Mouse (Mus musculus) midbrain, embryonic 12.5 days (tissue): ENCODE results near the gene Fgfr2. TPM values are rescaled to one million over a fixed set of nuclear protein-coding genes. Genes with fewer than 3 reads are reported as not detected.

Source experiments
- ATAC-seq: fragments of 200-750 bp; cut with Nextera tagmentation; 2 replicates; pipeline ENCODE4 v1.8.0; 2017; ENCODE audit warnings: low read depth, moderate TSS enrichment, moderate library complexity; ENCODE audit not compliant: low FRiP score
- H3K27ac ChIP-seq: fragments of 300-500 bp; sonication (generic); replicated peaks from 2 replicates; pipeline ENCODE4 v1.5.1; 2016; ENCODE audit warnings: mild to moderate bottlenecking
- H3K27me3 ChIP-seq: fragments of 300-500 bp; sonication (generic); 2 replicates; pipeline ENCODE4 v1.6.1; 2016; ENCODE audit warnings: mild to moderate bottlenecking
- H3K36me3 ChIP-seq: fragments of 300-500 bp; sonication (generic); 2 replicates; pipeline ENCODE4 v1.6.1; 2016
- H3K4me1 ChIP-seq: fragments of 300-500 bp; sonication (generic); 2 replicates; pipeline ENCODE4 v1.6.1; 2016
- H3K4me2 ChIP-seq: fragments of 300-500 bp; sonication (generic); replicated peaks from 2 replicates; pipeline ENCODE4 v1.6.1; 2016; ENCODE audit warnings: mild to moderate bottlenecking, moderate library complexity
- H3K4me3 ChIP-seq: fragments of 300-500 bp; sonication (generic); 2 replicates; pipeline ENCODE4 v1.5.1; 2016; ENCODE audit warnings: mild to moderate bottlenecking
- H3K9ac ChIP-seq: fragments of 300-500 bp; sonication (generic); replicated peaks from 2 replicates; pipeline ENCODE4 v1.6.1; 2016; ENCODE audit warnings: mild to moderate bottlenecking, moderate library complexity
- H3K9me3 ChIP-seq: fragments of 300-500 bp; sonication (generic); 2 replicates; pipeline ENCODE4 v1.6.1; 2016; ENCODE audit warnings: mild to moderate bottlenecking
- WGBS: fragments of 180-500 bp; shearing (Covaris S2); methylation state at CpG from one replicate; pipeline ENCODE4 v1.1.7; 2016; 5-methylcytosine and 5-hydroxymethylcytosine counted together
- polyA plus RNA-seq: library from polyadenylated mRNA; unstranded; fragments of >200 nt; fragmentation: Nextera tagmentation; extraction: Ambion mirVana; gene quantifications from 2 replicates; pipeline ENCODE4 v1.2.1, GENCODE M21; 2016

Gene Fgfr2
- polyA plus RNA-seq, 1 experiment from 2014 or later: 96.5 TPM

DNA sequence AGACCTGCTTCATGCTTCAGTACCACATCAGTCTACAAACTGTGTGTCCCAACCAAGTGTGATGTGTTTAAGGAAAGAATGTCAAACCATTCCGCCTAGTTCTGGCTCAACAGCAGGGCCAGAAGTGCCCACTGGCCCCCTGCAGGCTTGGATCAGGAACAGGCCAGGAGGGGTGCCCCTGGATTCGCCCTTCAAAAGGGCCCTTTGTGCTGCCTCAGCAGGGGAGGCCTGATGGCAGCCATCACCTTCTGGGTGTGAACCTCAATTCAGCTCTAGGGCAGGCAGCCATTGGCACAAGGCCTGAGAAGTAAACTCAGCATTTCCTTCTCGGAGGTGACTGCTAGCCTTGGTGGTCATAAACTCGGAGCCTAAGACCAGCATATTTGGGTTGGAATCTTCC is 342.5 kb downstream of the Fgfr2 start:
- Histone ChIP-seq H3K4me3 (no peak overlapping the region), H3K9me3 (no peaks in the 10 kb centered on the region), H3K27me3 (no peaks in the 10 kb centered on the region), H3K9ac (no peak overlapping the region), H3K36me3 (peaks cover 32% of the 10 kb centered on the region), H3K27ac (peak overlapping the region; percentile 64), H3K4me2 (no peak overlapping the region), H3K4me1 (peaks cover 32% of the 10 kb centered on the region)
- 0 out of 2 replicates have a peak, but pooled peaks have one; percentile 16 for ATAC-seq
- 31% methylated on average over 4 of the region's 4 CpGs for WGBS

DNA sequence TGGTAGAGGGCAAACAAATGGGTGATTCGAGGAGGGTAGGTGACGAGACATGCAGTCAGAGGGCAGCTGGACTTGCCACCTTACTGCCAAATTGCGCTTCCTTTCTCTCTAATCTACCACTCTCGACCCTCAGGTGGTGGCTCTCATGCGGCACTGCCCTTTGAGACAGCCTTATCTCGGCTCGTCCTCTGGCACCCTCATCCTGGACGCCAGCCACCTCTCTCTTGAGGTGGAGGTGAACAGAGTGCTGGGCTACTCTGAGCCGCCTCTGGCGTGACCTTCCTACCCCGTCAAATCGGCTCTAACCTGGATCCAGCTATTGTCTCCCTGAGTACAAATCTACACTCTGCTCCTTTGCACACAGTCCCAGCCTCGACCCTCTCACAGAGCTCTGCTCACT is 344.5 kb downstream of the Fgfr2 start:
- Histone ChIP-seq H3K27me3 (no peaks in the 10 kb centered on the region), H3K4me3 (no peak overlapping the region), H3K4me2 (no peak overlapping the region), H3K9me3 (no peaks in the 10 kb centered on the region), H3K9ac (no peak overlapping the region), H3K4me1 (peaks cover 27% of the 10 kb centered on the region), H3K27ac (no peak overlapping the region), H3K36me3 (peaks cover 49% of the 10 kb centered on the region)
- no peak for ATAC-seq
- 92% methylated on average over 13 of the region's 13 CpGs for WGBS

DNA sequence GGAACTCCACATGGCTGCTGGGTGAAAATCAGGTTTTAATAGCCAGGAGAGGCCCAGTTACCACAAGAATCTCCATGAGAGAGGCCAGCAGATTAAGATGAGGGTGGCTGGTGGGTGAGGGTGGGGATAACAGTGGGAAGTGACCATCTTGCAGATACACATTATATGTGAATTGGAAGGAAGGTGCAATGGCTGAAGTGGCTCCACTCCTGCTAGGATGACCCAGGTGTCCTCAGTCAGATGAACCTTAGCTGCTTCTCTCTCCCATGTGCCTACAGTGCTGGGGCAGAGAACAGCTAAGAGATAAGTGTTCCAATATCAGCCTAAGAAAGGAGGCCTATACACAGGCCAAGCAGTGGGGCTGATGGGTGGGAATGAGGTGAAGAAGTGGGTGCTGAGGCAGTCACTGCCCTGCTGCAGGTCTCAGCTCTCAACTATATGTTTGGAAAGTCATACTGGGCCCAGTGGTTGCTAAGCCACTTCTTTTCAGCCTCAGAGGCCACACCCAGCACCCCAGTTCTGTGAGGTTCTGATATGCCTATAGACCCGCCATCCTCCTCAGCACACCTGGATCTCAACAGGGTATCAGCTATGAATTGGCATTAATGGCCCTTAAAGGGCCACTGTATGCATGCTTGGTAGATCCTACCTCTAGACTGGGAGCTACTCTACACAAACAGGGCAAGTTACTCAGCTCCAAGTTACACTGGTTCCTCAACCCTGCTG is 345.3 kb downstream of the Fgfr2 start:
- Histone ChIP-seq H3K36me3 (peaks cover 53% of the 10 kb centered on the region), H3K4me2 (no peak overlapping the region), H3K9ac (no peak overlapping the region), H3K9me3 (no peaks in the 10 kb centered on the region), H3K27me3 (no peaks in the 10 kb centered on the region), H3K4me1 (peaks cover 27% of the 10 kb centered on the region), H3K4me3 (no peak overlapping the region), H3K27ac (no peak overlapping the region)
- WGBS: 100% methylated on average over 1 of the region's 1 CpGs
- ATAC-seq: no peak

DNA sequence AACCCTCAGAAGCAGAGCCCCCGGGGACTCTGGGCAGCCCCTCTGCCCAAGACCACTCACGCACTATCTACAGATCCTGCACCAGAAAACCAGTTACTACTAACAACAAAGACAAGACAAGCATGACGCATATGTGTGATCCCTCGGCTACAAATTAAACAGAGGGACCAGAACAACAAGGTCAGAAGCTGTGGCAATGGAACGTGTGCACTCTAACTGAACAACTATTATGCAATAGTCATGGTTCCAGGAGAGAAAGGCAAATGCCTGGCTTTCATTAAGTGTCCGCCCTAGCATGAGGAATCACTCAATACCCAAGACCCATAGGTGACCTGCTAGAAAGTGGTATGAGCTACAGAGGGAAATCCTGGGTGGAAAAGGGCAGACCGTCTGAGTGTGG is 346.0 kb downstream of the Fgfr2 start:
- WGBS: 90% methylated on average over 7 of the region's 7 CpGs
- ATAC-seq: no peak
- Histone ChIP-seq H3K9me3 (no peaks in the 10 kb centered on the region), H3K27ac (no peak overlapping the region), H3K27me3 (no peaks in the 10 kb centered on the region), H3K4me2 (no peak overlapping the region), H3K9ac (no peak overlapping the region), H3K36me3 (peaks cover 54% of the 10 kb centered on the region), H3K4me1 (peaks cover 26% of the 10 kb centered on the region), H3K4me3 (no peak overlapping the region)

DNA sequence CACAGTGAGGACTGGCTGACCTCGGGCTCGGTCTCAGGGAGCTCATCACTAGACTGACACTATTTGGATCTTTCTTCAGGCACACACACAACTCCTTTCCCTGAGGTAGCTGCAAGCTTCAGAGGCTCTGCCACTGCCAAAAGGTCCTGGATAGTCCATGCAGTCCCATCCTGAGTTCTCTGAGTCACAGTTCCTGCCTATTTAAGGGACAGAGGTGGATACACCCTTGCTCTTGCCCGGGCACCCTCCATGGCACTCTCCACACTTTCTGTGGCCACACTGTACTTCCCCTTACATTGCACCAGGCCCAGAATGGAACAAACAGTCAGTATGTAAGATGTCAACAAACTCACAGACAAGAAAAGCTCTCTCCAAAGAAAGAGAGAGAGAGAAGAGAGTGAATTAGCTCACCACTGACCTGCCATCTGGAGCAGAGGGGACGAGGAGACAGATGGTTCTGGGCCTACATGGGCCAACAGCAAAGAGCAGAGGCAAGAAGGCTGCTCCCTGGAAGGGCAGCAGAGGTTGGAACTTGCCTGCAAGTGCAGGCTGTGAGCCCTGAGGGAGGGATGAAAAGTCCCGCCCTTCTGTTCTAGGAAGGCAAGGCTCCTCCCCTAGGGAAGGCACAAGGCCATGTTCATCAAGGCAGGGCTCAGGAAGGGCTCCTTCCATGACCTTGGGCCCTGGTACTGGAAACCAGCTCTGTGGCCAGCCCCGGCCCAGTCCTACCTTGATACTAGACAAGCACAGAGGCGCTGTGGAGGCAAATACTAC is 346.6 kb downstream of the Fgfr2 start:
- no peak overlapping the region for H3K4me2 ChIP-seq
- no peak overlapping the region for H3K4me3 ChIP-seq
- H3K36me3 ChIP-seq: peaks cover 60% of the 10 kb centered on the region
- 88% methylated on average over 7 of the region's 7 CpGs for WGBS
- H3K27ac ChIP-seq: no peak overlapping the region
- H3K27me3 ChIP-seq: no peaks in the 10 kb centered on the region
- peaks cover 22% of the 10 kb centered on the region for H3K4me1 ChIP-seq
- no peak overlapping the region for H3K9ac ChIP-seq
- ATAC-seq: no peak
- H3K9me3 ChIP-seq: no peaks in the 10 kb centered on the region

DNA sequence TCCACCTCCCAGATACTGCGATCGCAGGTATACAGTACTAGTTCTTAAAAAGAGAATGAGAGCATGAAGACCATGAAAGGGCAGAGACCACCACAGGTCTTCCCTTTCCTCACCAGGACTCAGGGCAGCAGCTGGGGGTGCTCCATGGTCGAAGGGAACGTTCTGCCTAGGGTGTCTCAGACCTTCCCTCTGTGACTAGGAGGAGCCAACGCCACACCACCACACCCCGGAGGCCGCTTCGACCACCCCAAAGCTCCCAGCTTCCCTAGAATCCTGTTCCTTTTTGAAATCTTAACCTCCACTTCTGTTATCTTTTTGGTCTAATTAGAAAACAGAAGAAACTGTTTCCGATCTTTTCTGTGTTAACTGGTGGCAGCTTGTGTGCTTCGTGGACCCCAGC is 347.2 kb downstream of the Fgfr2 start:
- Histone ChIP-seq H3K27me3 (no peaks in the 10 kb centered on the region), H3K4me1 (peaks cover 18% of the 10 kb centered on the region), H3K9ac (no peak overlapping the region), H3K27ac (no peak overlapping the region), H3K36me3 (peaks cover 62% of the 10 kb centered on the region), H3K4me2 (no peak overlapping the region), H3K9me3 (no peaks in the 10 kb centered on the region), H3K4me3 (no peak overlapping the region)
- WGBS: 93% methylated on average over 10 of the region's 10 CpGs
- ATAC-seq: no peak

DNA sequence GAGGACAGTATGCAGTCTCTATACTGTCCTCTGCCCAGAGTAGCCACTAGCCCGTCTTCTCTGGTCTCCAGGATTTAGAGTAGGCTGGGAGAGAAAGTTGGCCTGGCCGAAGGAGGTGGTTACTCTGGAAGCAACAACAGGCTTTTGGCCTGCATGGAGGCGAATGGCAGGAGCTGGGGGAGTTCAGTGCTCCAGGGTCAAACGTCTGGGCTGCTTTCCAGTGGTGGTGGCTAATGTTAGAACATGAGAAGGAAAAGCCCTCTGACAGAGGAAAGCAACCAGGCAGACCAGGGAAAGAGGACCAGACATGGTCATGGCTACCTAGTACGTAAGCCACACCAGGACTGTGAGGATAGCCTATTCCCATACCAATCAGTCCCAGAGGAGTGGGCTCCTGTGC is 347.8 kb downstream of the Fgfr2 start:
- 89% methylated on average over 5 of the region's 5 CpGs for WGBS
- Histone ChIP-seq H3K9ac (no peak overlapping the region), H3K36me3 (peaks cover 64% of the 10 kb centered on the region), H3K4me3 (no peak overlapping the region), H3K9me3 (no peaks in the 10 kb centered on the region), H3K27ac (no peak overlapping the region), H3K4me1 (peaks cover 12% of the 10 kb centered on the region), H3K4me2 (no peak overlapping the region), H3K27me3 (no peaks in the 10 kb centered on the region)
- no peak for ATAC-seq

DNA sequence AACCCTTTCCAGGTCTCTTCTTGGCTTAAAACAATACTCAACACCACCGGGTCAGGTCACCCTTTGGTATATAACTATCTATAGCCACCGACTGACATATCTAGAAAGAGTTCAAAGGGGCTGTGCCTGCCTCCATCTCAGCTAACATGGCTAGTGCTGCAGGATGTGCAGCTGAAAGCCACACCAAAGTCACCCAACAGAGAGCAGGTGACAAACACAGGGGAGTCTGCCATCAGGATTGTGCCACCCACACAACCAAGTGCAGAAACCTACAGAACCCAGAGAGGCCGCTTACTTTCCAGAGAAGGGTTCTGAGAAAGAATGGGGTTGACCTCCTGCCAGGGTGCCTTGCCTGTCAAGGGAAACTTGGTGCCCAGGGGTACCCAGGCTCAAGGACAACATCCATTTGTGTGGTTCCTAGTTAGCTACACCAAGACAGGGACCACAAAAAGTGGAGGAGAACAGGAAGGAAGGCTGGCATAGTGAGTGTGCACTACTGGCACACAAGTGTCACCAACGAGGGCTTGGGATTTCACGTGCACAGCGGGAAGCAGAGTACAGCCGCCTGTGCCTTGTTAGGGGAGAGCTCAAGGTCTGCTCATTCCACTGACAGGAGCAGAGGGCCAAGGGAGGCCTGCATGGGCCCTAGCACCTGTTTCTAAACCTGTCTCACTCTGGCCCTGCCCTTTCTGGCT is 350.0 kb downstream of the Fgfr2 start:
- 90% methylated on average over 7 of the region's 7 CpGs for WGBS
- peaks cover 65% of the 10 kb centered on the region for H3K36me3 ChIP-seq
- H3K4me1 ChIP-seq: peaks cover 14% of the 10 kb centered on the region; the same call in 1 of the 2 replicates
- no peak for ATAC-seq
- H3K27me3 ChIP-seq: no peaks in the 10 kb centered on the region
- no peak overlapping the region for H3K4me3 ChIP-seq
- H3K4me2 ChIP-seq: no peak overlapping the region
- no peak overlapping the region for H3K9ac ChIP-seq
- H3K27ac ChIP-seq: no peak overlapping the region
- no peaks in the 10 kb centered on the region for H3K9me3 ChIP-seq

DNA sequence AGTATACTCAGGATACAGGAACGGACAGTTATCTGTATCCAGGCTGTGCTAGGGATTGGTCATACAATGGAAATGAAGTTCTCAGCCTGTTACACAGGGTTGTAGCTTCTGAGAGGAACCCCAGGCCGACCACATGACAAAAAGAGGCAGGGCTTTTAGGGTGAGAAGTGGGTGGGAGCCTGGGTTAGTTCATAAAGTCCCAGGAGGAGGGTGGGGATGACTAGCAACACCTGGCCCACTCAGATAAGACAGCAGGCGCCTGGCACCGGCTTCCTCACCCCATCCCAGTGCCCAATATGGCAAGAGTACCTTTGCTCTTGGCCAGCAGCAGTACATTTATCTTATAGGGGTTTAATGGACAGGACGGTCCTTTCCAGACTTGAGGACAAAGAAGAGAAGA is 350.7 kb downstream of the Fgfr2 start:
- no peak overlapping the region for H3K4me3 ChIP-seq
- peaks cover 20% of the 10 kb centered on the region for H3K4me1 ChIP-seq
- no peaks in the 10 kb centered on the region for H3K27me3 ChIP-seq
- WGBS: 92% methylated on average over 5 of the region's 5 CpGs
- H3K9me3 ChIP-seq: no peaks in the 10 kb centered on the region
- peaks cover 58% of the 10 kb centered on the region for H3K36me3 ChIP-seq
- no peak for ATAC-seq
- no peak overlapping the region for H3K4me2 ChIP-seq
- no peak overlapping the region for H3K9ac ChIP-seq
- H3K27ac ChIP-seq: no peak overlapping the region

DNA sequence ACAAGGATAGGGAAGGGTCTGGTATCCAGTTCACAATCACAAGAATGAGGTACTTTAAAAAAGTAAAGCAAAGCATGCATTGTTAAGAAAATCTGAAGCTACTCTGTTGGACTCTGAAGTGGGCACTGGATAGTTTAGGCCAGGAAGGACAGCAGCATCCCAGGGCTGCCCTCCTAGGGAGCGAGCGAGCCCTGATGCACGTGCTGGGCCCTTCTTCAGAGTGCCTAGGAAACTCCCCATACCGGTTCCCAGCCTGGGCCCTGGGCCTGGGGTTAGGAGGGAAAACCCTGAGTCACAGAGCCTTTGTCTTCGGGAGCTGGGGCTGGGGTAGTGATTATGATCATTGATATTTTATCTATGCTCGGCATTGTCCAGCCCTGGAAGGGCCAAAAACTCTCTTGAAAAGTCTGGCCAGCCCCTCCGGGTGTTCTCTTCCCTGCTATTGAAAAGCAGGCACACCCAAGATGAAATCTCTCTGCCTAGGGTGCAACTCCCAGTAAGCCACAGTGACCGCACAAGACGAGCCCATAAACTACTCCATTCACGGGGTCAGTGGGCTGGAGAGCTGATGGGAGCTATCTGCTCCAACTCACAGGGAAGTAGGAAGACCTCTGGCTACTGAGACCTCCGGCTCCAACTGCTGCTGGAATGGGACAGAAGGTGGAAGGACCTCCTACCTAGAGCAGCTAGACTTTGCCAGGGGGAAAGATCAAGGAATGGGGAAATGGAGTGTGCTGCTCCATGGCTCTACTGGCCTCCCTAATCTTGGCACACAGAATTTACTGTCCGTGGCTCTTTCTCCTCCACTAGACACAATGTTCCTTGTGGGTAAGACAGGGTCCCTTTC is 354.4 kb downstream of the Fgfr2 start:
- Histone ChIP-seq H3K9ac (no peak overlapping the region), H3K4me3 (no peak overlapping the region), H3K27ac (no peak overlapping the region), H3K4me2 (no peak overlapping the region), H3K36me3 (peaks cover 40% of the 10 kb centered on the region; the same call in 1 of the 2 replicates), H3K9me3 (no peaks in the 10 kb centered on the region), H3K4me1 (peaks cover 38% of the 10 kb centered on the region), H3K27me3 (no peaks in the 10 kb centered on the region)
- ATAC-seq: no peak
- 85% methylated on average over 12 of the region's 12 CpGs for WGBS

DNA sequence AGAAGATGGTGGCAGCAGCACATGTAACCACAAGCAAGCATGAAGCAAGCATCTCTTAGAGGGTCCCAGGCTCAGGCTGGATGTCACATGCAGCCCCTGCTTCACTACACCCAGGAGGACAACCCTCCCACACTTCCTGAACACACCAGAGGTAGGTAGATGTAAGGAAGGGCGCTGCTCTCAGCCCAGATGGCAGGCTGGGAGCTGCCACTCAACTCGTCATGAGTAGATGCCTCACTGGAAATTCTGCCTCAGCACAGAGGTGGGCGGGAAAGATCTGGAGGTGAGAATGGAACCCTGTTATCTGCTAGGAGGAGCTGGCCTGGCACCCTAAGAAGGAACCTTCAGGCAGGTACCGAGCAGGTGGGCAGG is 355.2 kb downstream of the Fgfr2 start:
- Histone ChIP-seq H3K4me1 (peaks cover 38% of the 10 kb centered on the region), H3K27me3 (no peaks in the 10 kb centered on the region), H3K9ac (no peak overlapping the region), H3K9me3 (no peaks in the 10 kb centered on the region), H3K4me3 (no peak overlapping the region), H3K36me3 (peaks cover 35% of the 10 kb centered on the region; the same call in 1 of the 2 replicates), H3K4me2 (no peak overlapping the region), H3K27ac (peak overlapping the region; percentile 36; the same call in 1 of the 2 replicates)
- 0 out of 2 replicates have a peak, but pooled peaks have one; percentile 38 for ATAC-seq
- 87% methylated on average over 4 of the region's 4 CpGs for WGBS
